Mouse (Mus musculus): ENCODE data around the gene Atp8b3. TPM values are rescaled to one million over a fixed set of nuclear protein-coding genes. Genes with fewer than 3 reads are reported as not detected.

Gene Atp8b3
- under 1 TPM; 0.21 TPM for total RNA-seq (2021)
- long read RNA-seq, experiment 1 = 0 reads
- long read RNA-seq, experiment 2, partial matches to known transcripts = 0 of 1 reads
- long read RNA-seq, experiment 2, other reads (novel, unspliced or antisense) = 1 of 1 reads

DNA sequence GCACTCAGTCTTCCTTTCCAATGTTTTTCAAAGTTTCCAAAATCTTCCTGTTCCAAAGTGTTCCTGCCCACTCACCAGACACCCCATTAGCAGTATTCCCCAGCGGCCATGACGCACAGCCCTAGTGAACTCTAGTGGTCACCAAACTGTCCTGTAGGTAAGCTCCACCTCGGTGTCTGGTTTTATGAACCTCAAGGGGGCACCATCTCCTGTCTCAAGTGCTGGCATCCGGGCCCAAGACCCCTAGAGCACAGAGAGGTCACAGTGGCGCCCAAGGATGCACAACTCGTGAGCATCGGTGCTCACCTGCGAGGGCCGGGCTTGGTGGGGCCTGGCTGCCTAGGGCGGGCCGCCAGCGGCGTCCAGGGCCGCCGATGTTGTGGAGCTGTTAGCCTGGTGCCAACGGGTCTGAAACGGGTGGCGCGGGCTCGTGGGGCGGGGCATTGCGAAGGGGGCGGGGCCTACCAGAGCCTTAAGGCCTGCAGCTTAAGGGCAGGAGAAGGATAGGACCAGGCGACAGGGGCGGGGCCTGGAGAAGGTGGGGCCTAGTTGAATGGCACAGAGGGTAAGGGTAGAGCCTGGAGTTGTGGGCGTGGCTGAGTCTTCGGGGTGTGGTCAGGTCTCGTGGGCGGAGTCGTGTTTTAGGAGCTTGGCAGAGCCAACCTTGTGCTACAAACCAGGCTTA lies at the start of gene Atp8b3:
Gene Atp8b3, minus strand, starts transcription at position 415 of the 685 bp plus-strand sequence.
- no peak for DNase-seq (ENCODE audit: low spot score in 2 of 2)

DNA sequence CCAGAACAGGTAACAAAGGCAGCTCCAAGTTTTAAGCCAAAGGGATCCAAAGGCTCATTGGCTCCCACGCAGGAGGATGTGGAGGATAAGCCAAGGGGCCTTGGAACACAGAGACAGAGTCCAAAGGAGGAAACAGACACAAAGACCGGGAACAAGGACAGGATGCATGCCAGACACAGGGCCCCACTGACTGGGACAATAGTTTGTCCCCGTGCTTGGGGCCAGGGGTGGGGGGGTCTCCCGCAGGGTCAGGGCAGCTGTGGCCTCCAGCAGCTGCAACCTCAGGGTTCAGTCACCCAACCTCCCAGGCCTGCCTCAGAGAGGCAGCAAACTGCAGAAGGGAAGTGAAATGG lies 48.4 kb upstream of the Atp8b3 start:
- no peak for DNase-seq (ENCODE audit: low spot score in 2 of 2)

DNA sequence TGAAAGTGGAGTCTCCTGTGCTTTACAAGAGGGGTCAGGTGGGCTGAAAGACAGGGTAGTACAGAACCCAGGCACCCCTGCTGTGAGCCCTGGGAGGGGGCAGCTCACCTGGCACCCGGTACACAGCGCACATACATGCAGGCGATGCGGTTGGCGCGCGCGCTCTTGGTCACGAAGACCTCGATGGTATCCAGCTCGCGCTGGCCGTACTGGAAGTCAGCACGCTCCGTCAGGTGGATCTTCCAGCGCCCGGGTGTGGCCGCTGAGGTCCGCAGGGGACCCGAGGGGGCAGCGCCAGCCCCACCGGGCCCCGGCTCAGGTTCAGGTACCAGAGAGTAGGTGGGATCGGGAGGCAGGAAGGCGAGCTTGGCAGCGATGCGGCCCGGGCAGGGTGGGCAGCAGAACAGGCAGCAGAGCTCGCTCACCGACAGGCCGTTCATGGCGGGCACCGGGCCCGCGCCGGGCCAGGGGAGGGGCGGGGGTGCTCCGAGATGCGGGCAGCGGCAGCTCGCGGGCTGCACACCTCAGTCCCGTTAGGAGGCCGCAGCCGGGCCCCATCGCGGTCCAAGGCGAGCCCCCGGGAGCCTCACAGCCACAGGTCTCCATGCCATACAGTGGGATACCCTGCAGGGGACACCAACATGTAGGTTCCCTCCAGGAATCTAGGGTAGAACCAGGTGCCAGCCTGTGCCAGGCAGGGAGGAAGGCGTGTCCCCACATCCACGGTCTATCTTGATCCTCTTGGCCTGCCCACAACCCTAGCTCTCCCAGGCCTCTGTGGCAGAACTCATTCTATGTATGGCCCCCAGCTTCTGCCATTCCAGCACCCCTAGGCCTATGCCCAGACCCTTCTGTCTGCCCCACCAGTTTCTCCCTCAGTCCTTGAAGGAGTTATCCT lies 47.7 kb upstream of the Atp8b3 start:
- no peak for DNase-seq (ENCODE audit: low spot score in 2 of 2)

DNA sequence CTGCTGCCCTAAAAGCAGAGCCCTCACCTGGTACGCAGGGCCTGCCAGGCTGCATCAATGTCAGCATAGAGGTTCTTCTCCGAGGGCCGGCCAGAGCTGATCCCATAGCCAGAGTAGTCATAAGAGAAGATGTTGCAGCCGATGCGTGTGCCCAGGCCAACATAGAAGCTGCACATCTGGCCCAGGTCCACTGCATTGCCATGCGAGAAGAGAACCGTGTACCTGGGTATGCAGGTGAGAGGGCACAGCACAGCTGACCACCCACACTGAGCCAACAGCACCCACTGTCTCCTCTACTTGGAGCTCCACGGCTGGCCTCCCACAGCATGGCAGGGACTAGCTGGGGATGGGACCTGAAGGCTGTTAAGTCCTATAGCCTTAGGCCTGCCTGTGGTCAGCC lies 46.7 kb upstream of the Atp8b3 start:
- no peak for DNase-seq (ENCODE audit: low spot score in 2 of 2)

DNA sequence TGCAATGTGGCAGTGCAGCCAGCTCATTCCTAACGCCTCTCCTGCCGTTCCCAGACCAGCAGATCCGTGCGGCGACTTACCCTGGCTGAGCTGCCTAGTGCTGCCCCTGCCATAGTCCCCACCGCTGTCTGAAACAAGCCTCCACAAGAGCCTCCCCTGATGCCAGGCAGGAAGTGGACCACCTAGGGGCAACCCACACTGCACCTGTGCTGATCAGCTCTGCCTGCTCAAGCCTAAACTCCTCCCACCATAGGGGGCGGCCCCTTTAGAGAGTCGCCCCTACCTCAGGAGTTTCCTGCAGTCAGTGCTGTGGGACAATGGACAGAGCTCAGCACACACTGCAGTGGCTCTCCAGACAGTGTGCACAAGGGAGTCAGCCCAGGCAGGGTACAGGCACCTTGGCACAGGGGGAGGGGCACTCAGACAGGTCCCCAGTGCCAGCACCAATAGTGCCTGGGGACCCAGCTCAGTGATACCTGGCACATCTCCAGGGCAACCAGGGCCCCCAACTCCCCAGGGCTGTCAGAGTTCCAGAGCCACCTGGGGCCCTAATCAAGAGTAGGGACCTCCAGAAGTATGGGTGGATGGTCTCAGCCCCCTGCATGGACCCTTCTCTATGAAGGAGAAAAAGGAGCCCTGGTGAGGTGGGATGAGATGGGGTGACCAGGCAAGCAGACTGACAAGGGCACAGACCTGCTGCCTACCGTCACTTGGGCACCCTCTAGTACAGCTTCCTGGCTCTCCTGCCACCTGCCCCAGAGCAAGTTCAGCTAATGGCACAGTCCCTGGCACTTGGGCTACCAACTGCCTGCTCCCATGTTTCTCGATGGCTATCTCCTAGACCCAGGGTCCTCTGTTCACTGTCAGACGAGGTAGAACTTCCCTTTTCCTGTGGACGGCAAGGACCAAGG lies 46.0 kb upstream of the Atp8b3 start:
- no peak for DNase-seq (ENCODE audit: low spot score in 2 of 2)

DNA sequence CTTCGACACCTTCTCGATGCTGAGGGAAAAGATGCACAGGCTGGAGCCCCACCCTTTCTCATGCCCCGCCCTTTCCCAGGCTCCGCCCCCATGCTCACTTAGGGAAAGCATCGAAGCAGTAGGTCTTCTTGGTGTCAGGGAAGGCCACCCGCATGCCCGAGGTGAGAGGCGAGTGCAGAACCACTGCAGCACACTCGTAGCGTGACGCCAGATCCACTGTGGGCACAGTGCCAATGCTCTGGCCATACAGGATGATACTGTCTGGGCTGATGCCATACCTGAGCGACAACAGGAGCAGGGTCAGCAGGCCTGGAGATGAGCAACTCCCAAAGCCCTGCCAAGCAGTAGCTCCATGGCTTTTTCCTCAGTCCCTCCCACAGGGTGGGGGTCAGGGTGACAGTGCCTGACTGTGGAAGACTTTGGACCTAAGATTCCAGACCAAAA lies 45.1 kb upstream of the Atp8b3 start:
- no peak for DNase-seq (ENCODE audit: low spot score in 2 of 2)

DNA sequence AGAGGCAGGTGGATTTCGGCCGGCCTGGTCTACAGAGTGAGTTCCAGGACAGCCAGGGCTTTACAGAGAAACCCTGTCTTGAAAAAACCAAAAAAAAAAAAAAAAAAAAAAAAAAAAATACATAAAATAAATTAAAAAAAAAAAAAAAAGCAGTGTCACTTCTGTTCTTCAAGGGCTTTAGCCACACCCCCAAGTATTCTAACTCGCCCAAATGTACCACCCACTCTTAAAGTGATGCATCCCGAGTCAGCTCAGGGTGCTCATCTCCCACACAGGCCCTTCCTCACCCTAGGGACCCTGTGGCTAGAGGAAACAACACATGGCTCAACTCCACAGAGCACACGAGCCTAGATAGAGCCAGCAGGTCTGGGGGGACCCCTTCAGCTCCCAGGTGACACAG lies 44.1 kb upstream of the Atp8b3 start:
- no peak for DNase-seq (ENCODE audit: low spot score in 2 of 2)

DNA sequence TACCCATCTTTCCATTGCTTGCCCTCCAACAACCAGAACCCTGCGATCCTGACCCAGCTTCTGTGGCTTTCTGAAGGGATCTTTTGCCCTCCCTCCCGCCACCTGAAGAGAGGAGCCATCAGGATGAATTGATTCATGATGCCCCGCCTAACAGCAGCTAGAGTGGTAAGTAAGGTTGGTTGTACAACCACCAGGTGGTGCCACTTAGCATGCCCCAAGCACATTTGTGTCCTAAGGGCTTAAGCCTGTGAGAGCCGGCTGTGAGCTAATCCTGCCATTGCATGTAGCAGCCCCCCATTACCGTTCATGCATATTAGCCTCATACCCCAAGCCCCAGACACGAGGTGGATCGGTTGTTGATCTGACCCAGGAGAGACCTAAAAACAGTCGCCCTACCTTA lies 40.0 kb upstream of the Atp8b3 start:
- DNase-seq (ENCODE audit: low spot score in 2 of 2) = no peak

DNA sequence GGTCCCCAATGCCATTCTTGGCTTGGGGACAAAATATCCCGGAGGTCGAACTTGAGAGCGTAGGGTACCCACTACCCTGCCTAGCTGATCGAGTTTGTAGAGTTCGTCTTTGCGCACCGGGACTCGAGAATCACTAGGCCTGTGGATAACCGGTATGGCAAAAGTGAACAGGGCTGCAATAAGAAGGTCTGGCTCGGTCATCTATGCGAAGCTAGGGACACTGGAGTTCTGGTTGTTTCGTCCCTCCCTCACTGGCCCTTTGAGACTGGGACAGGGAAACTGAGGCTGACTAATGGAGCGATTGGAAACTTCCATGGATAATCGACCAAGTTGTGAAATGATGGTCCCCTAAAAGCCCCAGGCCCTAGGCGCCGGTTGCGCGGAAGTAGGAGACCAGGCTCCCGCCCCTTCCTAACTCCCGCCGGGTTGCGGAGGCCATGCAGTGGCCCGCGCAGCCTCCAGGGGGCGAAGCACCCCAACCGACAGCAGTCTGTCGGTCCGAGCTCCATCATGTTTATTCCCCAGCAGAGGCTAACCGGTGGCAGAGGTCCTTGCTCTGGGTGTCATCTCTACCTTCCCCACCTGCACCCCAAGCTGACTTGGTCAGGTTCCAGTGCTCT lies 39.3 kb upstream of the Atp8b3 start:
- DNase-seq (ENCODE audit: low spot score in 2 of 2) = peak in 1 of 2 experiments; percentile 70

DNA sequence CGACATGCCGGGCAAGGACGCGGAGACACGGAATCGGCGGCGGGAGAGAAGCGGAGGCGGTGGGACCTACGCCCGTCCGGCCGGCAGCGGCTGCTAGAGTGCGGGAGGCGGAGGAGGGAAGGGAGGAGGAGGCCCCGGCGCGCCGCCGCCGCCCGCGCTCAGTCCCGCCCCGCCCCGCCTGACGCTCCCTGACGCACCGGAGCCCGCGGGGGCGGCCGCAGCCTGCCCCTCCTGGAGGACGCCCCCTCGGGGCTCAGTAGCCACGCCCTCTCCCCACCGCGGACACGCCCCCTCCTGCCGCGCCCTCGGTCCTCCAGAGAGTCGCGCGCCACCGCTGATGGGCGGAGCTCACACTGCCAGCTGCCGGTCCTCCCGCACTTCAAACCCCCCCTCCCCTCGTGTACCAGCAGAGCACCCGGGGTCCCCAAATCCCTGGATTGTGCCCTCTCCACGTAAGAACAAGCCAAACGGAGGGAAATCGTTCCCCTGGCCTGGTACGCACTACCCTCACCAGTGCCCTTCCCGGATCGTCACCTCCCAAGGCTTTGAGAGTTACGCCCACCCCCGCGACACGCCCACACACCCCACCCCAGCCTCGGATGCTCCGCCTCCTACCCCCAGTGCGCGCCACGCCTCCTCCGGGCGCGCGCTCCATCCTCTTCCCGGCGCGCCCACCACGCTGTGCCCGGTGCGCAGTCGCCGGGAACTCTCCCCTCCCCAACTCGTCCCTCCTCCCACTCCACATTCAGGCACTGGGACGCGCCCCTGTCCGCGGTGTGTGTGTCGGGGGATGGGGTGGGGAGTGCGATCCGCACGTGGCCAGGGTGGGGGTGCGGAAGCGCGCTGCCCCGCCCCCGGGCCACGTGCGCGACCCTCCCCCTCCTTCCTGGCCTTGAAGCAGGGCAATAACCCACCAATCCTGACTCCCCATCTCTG lies 38.5 kb upstream of the Atp8b3 start, which contains the start of gene Klf16:
Gene Klf16, minus strand, starts transcription at position 127 of the 936 bp plus-strand sequence.
- peak; percentile 97 for DNase-seq (ENCODE audit: low spot score in 2 of 2)

DNA sequence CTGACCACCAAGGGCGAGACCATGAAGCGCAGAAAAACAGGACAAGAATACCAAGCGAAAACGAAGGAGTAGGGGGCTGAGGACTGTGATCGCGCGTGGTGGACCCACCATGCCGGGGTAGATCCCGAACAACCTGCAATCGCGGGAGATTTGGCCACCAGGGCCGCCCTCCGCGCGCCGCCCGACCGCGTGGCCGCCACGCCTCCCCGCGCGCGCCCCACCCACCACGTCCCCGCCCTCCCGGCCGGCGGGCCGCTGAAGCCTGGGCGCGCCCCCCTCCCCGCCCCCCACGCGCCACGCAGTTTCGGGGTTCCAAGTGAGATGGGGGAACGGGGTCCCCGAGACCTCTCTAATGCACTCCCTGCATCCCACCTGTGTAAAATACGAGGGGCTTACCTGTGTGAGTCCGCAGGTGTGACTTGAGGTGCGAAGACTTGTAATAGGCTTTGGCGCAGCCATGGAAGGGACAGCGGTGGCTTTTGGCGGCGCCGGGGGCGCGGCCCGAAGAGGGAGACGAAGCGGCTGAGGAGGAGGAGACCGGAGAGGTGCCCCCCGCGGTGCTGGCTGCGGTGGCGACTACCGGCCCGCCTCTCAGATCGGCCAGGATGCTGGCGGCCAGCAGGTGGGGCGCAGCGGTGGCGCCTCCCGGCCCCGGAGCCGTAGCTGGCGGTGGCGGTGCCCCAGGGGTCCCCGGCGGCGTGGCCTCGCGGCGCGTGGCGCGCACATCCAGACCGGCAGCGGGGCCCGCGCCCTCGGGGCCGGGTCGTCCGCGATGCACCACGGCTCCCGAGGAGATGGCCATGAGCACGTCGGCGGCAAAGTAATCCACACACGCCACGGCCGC lies 37.6 kb upstream of the Atp8b3 start:
- DNase-seq (ENCODE audit: low spot score in 2 of 2) = no peak

DNA sequence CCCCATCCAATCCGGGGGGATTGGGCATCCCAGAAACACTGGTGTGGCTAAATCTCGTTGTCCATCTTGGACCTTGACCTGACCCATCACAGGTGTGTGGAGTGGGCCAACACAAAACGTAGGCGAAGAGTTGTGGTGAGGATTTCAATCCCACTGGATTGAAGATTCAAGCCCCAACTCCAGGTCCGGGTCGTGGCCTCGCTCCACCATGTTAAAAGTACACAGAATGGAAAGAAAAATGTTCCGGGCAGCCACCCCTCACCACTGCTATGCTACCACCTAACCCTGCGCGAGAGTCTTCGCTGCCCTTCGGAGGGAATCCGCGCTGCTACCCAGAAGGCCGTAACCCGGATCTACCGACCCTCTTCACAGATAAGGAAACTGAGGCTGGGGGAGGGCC lies 37.0 kb upstream of the Atp8b3 start:
- DNase-seq (ENCODE audit: low spot score in 2 of 2) = no peak

DNA sequence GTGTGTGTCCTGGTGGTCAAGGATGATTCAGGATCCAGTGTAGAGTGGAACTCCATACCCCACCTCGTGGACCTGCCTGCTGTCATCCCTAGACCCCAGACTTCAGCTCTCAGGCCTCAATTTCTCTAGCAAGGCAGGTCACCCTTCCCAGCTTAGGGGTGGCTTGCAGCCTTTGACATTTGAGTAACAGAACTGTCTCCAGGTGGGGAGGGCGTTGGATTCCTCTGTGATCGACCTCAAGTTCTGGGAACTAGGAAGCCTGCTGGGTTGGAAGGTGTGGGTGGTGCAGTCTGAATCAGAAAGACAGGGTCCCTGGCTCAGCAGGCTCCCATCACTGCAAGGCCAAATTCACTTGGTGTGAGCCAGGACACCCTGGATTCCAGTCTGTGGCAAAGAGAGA lies 36.0 kb upstream of the Atp8b3 start:
- no peak for DNase-seq (ENCODE audit: low spot score in 2 of 2)

DNA sequence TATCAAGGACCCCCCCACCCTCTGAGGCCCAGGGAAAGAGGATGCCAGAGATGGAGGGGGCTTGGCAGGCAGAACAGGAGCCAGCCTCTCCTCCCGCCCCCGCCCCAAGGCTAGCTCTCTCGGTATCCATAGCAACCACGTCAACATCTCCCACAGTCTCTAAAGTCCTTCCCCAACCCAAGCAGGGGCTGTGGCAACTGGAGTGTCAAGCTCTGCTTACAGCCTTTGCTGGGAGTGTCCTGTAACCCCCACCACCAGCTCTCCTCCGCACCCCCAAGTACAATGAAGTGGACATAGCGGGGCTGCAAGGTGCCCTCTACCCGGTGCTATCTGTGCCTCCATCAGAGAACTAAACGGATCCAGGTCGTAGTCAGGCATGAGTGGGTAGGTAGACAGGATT lies 35.0 kb upstream of the Atp8b3 start:
- DNase-seq (ENCODE audit: low spot score in 2 of 2) = no peak

DNA sequence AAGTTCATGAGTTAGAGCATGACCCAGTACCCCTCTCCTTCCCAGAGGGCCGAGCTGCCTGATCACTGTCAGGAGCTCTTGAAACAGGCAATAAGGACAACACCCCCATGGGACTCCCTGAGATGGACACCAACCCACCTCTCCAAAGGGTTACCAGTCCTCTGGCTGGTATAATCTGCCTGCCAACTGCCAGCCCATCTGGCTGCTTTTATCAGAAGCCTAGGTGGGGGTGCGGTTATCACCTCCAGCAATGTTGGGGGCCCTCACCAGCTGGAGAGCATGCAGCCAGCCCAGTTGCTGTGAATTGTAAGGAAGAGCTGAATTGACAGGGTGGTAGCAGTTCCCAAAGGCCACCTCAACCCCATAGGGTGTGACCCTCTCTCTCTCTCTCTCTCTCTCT lies 33.6 kb upstream of the Atp8b3 start:
- no peak for DNase-seq (ENCODE audit: low spot score in 2 of 2)

DNA sequence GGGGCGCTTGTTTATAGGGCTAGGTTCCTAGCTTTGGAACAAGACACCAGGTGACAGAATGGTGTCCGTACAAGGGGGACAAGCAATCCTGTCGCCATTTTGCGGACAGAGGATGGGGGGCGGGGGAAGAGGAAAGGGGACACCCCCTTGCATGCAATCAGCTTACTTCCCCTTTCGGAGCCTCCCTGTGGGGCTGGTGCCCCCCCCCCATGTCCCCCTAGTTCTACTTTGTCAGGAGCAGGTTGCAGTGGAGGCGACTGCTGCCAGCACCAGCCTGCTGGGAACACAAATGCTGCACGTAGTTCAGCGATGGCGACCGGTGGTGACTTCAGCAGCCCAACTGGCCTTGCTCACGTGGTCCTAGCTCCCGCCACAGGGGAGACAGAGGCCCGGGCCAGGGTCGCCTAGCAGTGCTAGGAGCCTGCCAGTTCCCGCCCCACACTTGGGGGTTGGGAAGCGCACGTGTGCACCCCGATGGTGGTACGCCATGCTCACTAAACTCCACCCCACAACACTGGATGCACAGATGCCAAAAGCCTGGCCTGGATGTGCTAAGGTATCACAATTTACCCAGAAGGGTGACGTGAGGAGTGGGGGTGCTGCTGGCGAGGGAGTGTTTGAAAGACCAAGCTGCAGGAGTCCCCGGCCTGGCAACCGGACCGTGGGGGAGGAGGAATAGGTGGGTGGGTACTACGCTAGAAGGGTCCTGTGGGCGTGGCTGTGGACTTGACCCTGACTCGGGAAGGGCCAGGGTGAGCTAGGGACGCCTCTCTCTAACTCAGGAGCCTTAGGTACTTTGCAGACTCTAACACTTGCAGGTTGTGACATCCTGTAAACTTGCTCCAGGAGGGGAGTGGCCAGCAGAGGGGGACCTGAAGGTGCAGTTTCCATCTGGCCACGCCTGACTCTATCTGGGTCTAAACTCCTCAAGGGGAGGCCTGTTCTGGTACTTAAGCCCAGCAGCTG lies 32.2 kb upstream of the Atp8b3 start:
- DNase-seq (ENCODE audit: low spot score in 2 of 2) = peak in 1 of 2 experiments; percentile 64

DNA sequence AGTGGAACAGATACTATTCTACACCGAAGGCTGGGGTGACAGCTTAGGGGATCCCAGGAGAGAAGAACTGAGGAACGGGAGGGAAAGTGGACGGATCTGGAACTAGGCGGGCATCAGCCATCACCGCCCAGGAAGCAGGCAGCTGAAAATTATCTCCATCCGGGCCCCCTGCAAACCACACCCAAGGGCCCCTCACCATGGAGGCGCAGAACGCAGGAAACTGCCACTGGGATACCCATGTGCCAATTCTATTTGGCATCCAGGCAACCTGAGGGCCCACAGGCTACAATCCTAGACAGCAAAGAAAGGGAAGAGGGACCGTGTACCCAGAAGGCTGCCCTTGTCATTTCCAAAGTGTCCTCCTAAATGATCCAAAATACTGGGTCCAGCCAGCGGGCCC lies 31.5 kb upstream of the Atp8b3 start:
- no peak for DNase-seq (ENCODE audit: low spot score in 2 of 2)
